Mouse (Mus musculus): ENCODE measurements around the gene Vgll4. TPM values are rescaled to one million over a fixed set of nuclear protein-coding genes. Genes with fewer than 3 reads are reported as not detected.
"Not testable (repeated sequence)": the region's sequence is repeated elsewhere in the genome, so short reads cannot be mapped to it uniquely, and the experiment has no call there.

Vgll4 gene
- polyA plus RNA-seq, 1 experiment, result 35.4 TPM

GRCm38 (mm10) chr6:114944456-114945438 lies 25.0 kb downstream of the Vgll4 start:
- 39% methylated on average over 14 of the region's 14 CpGs for WGBS
- DNase-seq (ENCODE audit: low read depth, low spot score), result no peak

- 49% methylated on average over 8 of the region's 8 CpGs for WGBS
- no peak for DNase-seq (ENCODE audit: low read depth, low spot score)
Observed at GRCm38 (mm10) chr6:114941201-114941849, 28.5 kb downstream of the Vgll4 start.

DNA sequence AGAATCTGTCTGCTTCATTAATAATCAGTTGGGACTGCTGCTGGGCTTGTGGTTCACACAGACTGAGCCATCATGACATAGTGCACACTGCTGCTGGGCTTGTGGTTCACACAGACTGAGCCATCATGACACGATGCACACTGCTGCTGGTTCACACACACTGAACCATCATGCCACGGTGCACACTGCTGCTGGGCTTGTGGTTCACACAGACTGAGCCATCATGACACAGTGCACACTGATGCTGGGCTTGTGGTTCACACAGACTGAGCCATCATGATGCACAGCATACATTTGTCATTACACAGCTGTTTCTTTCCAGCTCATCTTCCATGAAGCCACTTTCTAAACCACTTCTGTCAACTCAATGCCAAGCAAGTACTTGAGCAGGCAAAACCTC lies 30.1 kb downstream of the Vgll4 start:
- 75% methylated on average over 2 of the region's 2 CpGs for WGBS
- no peak for DNase-seq (ENCODE audit: low read depth, low spot score)

DNA sequence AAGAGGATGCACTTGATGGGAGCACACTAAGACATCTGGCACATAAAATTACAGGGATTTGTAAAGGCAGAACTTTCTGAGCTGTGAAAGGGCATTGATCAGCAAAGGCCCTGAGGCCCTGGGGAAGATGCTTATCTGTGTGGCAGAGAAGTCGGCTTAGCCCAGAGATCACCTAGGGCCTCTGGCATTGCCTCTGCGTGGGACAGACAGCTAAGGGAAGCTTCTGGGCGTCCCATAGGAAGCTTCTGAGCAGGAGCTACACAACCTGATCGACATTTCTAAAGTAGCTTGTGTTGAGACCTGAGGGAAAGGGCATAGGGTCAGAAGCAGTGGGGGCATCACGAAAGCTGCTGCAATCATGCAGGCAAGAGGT lies 32.9 kb downstream of the Vgll4 start:
- 92% methylated on average over 5 of the region's 5 CpGs for WGBS

DNA sequence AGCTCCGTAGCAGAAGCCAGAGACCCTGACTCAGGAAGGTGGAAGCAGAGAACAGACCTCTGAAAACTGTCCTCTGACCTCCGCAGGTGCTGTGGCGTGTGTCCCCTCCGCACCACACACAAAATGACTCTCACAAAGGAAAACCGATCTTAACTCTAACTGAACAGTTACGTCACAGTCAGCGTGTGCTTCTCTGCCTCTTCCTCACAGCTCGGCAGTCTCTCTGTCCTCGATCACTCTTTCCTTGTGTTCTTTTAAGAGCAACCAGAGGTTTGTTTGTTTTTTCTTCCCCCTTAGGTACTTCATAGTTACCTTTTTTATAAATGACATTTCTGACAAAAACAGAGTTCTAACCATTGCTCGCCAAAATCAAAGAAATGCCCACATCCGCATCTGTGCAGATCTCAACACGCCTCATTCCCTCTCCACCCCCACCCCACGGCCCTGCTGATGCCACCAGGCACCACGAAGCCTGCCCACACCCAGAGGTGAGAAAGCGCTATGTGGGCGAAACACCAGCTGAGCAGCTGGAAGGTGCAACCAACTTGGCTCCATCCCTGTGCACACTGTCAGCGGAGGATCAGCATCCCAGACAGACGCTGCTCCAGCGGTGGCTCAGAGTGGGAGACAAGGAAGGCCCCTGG lies 33.4 kb downstream of the Vgll4 start:
- DNase-seq (ENCODE audit: low read depth, low spot score), result no peak
- WGBS, result 79% methylated on average over 19 of the region's 19 CpGs

More for the DNA sequence above, 32.9 kb downstream of the Vgll4 start:
- DNase-seq (ENCODE audit: low read depth, low spot score), result no peak

DNA sequence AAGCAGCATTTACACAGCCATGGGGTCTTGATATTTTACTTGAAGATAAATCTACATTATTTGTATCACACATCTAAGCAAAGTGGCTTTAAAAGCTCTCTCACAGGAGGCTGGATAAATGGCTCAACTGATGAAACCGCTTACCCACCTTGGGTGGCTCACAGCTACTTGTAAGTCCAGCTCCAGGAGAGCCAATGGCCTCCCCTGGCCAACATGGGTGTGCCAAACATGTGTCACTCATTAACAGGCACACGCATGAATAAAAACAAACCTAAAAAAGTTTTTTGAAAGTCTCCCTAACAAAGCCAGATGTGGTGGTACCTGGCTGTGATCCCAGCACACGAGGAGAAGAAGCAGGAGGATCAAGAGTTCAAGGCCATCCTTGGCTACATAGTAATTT lies 34.4 kb downstream of the Vgll4 start:
- 34% methylated on average over 3 of the region's 3 CpGs for WGBS
- DNase-seq (ENCODE audit: low read depth, low spot score), result no peak

GRCm38 (mm10) chr6:114934045-114934444 lies 35.7 kb downstream of the Vgll4 start:
- 57% methylated on average over 11 of the region's 11 CpGs for WGBS
- no peak for DNase-seq (ENCODE audit: low read depth, low spot score)

GRCm38 (mm10) chr6:114932991-114933392 lies 36.8 kb downstream of the Vgll4 start:
- WGBS, result 70% methylated on average over 3 of the region's 3 CpGs
- no peak for DNase-seq (ENCODE audit: low read depth, low spot score)

GRCm38 (mm10) chr6:114932116-114932500 lies 37.7 kb downstream of the Vgll4 start:
- no peak for DNase-seq (ENCODE audit: low read depth, low spot score)
- 27% methylated on average over 5 of the region's 5 CpGs for WGBS

DNA sequence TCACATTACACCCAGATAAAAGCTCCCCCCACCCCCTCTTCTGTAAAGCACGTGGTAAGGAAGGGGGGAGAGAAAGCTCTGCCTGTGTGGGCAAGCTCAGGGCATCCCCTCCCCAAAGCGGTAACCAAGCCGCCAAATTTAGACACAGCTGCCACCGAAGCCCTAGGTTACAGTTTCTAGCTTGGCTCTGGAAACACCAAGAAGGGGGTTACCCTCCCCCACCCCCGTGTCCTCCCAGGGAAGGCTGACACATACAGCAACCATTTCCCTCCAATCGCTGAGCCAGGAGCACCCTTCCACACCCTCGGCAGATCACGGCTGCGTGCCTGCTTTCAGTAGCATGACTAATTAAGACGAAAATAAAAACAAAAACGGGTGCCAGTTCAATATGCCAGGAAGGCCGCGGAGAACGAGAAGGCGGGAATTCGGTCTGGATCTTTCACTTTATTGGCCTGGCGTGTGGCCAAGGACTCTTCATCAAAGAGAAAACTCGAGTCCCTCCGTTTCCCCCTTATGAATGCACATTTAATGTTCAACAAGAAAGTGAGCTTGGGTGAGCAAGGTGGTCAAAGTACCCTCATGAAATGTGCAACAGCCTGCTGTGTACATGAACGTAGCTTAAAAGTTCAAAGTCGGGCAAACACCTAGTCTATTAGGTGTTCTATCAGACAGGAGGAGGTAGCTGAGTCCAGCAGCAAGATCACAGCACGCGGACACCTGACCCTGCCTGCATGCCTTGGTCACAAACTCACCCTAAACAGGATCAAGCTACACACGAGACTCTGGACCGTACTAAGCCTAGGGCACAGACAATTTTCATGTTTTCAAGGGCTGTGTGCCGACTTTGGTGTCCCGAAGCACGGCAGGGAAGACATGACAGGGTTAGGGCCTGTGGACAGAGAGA lies 38.3 kb downstream of the Vgll4 start:
- DNase-seq (ENCODE audit: low read depth, low spot score), result no peak

GRCm38 (mm10) chr6:114930646-114931045 lies 39.1 kb downstream of the Vgll4 start:
- WGBS, result 28% methylated on average over 8 of the region's 8 CpGs
- DNase-seq (ENCODE audit: low read depth, low spot score), result no peak

More for the DNA sequence above, 38.3 kb downstream of the Vgll4 start:
- WGBS, result 15% methylated on average over 28 of the region's 28 CpGs

DNA sequence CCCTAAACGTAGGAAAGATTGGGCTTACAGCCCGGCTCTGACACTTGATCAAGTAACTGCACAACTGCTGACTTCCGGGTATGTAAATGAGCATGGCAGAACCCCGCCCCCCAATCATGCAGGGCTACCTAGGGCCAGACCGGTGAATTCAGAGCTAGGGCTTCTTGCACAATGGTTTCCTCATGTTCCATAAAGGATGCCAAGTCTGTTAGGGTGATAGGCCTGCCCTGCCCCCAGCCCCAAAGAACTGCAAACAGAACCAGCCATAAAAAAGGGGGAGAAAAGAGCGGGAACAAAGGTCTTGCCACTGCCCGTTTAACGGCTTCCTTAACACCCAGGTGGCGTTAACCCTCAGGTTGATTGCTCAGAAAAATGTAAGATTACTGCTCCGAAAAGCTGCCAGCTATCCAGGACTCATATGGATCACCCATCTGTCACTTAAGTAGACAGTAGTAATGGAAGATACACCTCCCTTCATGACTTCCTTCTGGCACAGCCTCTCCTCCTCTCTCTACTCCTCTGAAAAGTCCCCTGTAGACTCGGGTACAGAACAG lies 39.7 kb downstream of the Vgll4 start:
- DNase-seq (ENCODE audit: low read depth, low spot score), result no peak
- WGBS, result 19% methylated on average over 11 of the region's 11 CpGs

DNA sequence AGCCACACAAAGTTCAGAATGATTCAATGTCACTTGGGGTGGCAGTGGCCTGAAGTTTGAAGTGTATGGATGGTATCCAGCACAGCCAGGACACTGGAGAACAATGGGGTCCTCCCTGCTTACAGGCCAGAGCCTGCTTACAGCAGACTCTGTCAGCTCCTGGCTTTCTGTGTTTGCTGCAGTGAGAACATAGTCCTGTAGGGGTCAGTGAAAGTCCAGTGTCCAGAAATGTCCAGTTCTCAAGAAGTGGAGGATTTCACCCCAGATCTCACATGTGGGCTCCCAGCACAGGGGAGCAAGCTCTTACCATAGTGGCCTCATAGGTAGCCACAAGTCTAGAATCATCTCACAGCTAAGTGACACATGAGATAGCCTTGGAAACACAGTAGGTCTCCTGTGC lies 40.4 kb downstream of the Vgll4 start:
- DNase-seq (ENCODE audit: low read depth, low spot score), result no peak

DNA sequence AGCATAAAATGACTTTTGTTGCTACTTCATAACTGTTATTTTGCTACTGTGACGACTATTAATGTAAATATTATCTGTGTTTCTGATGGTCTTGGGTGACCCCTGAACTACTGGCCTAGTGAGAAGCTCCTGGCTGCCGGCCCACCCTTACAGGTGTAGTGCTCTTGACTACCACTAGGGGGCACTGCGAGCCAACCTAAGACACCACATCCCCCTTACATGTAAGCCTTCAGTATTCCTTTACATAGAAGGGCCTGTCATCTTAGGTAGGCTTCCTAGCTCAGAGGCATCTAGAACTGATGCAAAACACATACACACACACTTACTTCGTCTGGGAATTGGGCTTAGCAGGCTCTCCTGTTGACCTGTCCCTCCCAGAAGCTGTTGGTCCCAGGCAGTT lies 41.3 kb downstream of the Vgll4 start:
- 4% methylated on average over 4 of the region's 4 CpGs for WGBS
- no peak for DNase-seq (ENCODE audit: low read depth, low spot score)

GRCm38 (mm10) chr6:114927400-114927799 lies 42.4 kb downstream of the Vgll4 start:
- WGBS, result 92% methylated on average over 5 of the region's 5 CpGs
- DNase-seq (ENCODE audit: low read depth, low spot score), result no peak

DNA sequence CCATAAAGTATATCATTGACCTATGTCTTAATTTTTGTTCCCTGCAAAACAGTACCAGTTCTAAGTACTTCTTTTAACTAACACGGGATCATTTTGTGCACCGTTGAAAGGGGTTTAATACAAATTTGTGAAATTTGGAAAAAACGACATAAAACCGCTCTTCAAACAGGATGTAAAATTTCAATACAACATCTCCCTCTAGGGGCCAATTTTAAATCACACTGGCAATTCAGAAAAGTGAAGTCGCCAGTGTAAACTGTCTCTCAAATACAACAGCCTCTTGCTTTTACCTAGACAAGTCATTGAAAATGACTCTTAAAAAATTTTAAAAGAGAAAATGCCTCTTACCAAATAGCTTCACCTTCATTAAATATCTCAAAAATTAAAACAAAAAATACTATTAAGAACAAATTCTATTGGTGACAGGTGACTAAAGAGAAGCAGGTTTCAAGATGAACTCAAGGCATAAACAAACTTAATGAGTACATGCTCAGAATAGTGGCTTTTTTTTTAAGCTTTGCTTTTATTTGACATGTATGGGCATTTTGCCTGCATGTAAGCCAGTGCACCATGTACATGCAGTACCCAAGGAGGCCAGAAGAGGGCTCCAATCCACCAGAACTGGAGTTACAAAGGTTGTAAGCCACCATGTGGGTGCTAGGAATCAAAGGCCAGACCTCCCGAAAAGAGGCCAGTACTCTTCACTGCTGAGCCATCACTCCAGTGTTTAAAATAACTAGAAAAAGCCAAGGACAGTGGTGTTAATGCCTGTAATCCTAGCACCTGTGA lies 43.2 kb downstream of the Vgll4 start:
- DNase-seq (ENCODE audit: low read depth, low spot score), result no peak
- WGBS, result 40% methylated on average over 6 of the region's 6 CpGs

GRCm38 (mm10) chr6:114925196-114925595 lies 44.6 kb downstream of the Vgll4 start:
- DNase-seq (ENCODE audit: low read depth, low spot score), result no peak
- 88% methylated on average over 4 of the region's 4 CpGs for WGBS

- 61% methylated on average over 7 of the region's 7 CpGs for WGBS
- DNase-seq (ENCODE audit: low read depth, low spot score), result not testable (repeated sequence)
Observed at GRCm38 (mm10) chr6:114922355-114923096, 47.3 kb downstream of the Vgll4 start.

Measured in large intestine, adult 2 months (tissue).